Mouse (Mus musculus): ENCODE measurements around the gene Zdhhc1.

The Zdhhc1 gene

GRCm38 (mm10) chr8:105496439-105497180, at the start of gene Zdhhc1:
TSS of gene Zdhhc1 (minus strand) at chr8:105496902.
- DNase-seq (ENCODE audit: low read depth) = peak; percentile 93

- DNase-seq (ENCODE audit: low read depth) = no peak
Measured at GRCm38 (mm10) chr8:105545249-105545648, 48.5 kb upstream of the Zdhhc1 start.

GRCm38 (mm10) chr8:105544544-105545205, 48.0 kb upstream of the Zdhhc1 start:
- no peak for DNase-seq (ENCODE audit: low read depth)

- DNase-seq (ENCODE audit: low read depth) = no peak
Measured at GRCm38 (mm10) chr8:105543703-105544102, 47.0 kb upstream of the Zdhhc1 start.

- no peak for DNase-seq (ENCODE audit: low read depth)
Measured at GRCm38 (mm10) chr8:105542808-105543207, 46.1 kb upstream of the Zdhhc1 start.

- DNase-seq (ENCODE audit: low read depth) = no peak
Measured at GRCm38 (mm10) chr8:105542032-105542656, 45.4 kb upstream of the Zdhhc1 start.

GRCm38 (mm10) chr8:105538940-105539339, 42.2 kb upstream of the Zdhhc1 start:
- no peak for DNase-seq (ENCODE audit: low read depth)

GRCm38 (mm10) chr8:105537011-105537677, 40.4 kb upstream of the Zdhhc1 start:
- no peak for DNase-seq (ENCODE audit: low read depth)

GRCm38 (mm10) chr8:105536546-105536945, 39.8 kb upstream of the Zdhhc1 start:
- DNase-seq (ENCODE audit: low read depth) = no peak

GRCm38 (mm10) chr8:105533892-105534329, 37.2 kb upstream of the Zdhhc1 start:
- peak; percentile 86 for DNase-seq (ENCODE audit: low read depth)

- DNase-seq (ENCODE audit: low read depth) = peak; percentile 42
Measured at GRCm38 (mm10) chr8:105533439-105533838, 36.7 kb upstream of the Zdhhc1 start.

- DNase-seq (ENCODE audit: low read depth) = peak; percentile 80
Measured at GRCm38 (mm10) chr8:105531774-105532173, 35.1 kb upstream of the Zdhhc1 start.

- DNase-seq (ENCODE audit: low read depth) = peak; percentile 48
Measured at GRCm38 (mm10) chr8:105529271-105529670, 32.6 kb upstream of the Zdhhc1 start.

GRCm38 (mm10) chr8:105528206-105528605, 31.5 kb upstream of the Zdhhc1 start:
- DNase-seq (ENCODE audit: low read depth) = no peak

- no peak for DNase-seq (ENCODE audit: low read depth)
Measured at GRCm38 (mm10) chr8:105527110-105527509, 30.4 kb upstream of the Zdhhc1 start.

GRCm38 (mm10) chr8:105522890-105523289, 26.2 kb upstream of the Zdhhc1 start:
- no peak for DNase-seq (ENCODE audit: low read depth)

GRCm38 (mm10) chr8:105521995-105522769, 25.5 kb upstream of the Zdhhc1 start:
- no peak for DNase-seq (ENCODE audit: low read depth)

- DNase-seq (ENCODE audit: low read depth) = no peak
Measured at GRCm38 (mm10) chr8:105521061-105521460, 24.4 kb upstream of the Zdhhc1 start.

- no peak for DNase-seq (ENCODE audit: low read depth)
Measured at GRCm38 (mm10) chr8:105520521-105520920, 23.8 kb upstream of the Zdhhc1 start.

GRCm38 (mm10) chr8:105519591-105519990, 22.9 kb upstream of the Zdhhc1 start:
- no peak for DNase-seq (ENCODE audit: low read depth)

GRCm38 (mm10) chr8:105518436-105519313, 22.0 kb upstream of the Zdhhc1 start, which contains the start of gene Hsd11b2:
TSS of gene Hsd11b2 (plus strand) at chr8:105518755.
- no peak for DNase-seq (ENCODE audit: low read depth)

Data from NIH3T3 (cell line).